Mouse (Mus musculus): Measurements from ENCODE around the gene Gm13693. TPM values are rescaled to one million over a fixed set of nuclear protein-coding genes. Genes with fewer than 3 reads are reported as not detected.
A peak's percentile ranks its signal among the peaks of the same experiment; 100 is the strongest.
"Not testable (repeated sequence)": the region's sequence is repeated elsewhere in the genome, so short reads cannot be mapped to it uniquely, and the experiment has no call there.

Gm13693 gene
- polyA plus RNA-seq (2015; fragmentation: Nextera tagmentation; extraction: Ambion mirVana), result not detected in 2 replicates

DNA sequence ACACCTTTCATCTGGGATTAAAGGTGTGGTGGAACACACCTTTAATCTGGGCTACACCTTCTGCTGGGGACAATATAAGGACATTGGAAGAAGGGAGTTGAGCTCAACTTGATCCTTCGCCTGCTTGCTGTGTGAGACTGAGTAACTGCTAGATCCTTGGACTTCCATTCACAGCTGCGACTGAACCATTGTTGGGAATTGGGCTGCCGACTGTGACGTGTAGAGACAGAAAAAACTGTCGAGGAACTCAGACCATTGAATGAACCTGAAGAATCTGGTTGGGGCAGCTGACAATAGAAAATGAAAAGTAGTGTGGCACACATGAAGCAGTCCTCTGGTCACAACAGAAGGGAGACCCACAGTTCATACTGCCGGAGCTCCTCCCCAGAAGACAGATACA is at the start of gene Gm13693:
Gene Gm13693, plus strand, starts transcription at position 301 of the 400 bp plus-strand sequence.
- not testable (repeated sequence) for H3K9ac ChIP-seq; H3K9me3 ChIP-seq; H3K36me3 ChIP-seq; H3K4me2 ChIP-seq; ATAC-seq (ENCODE audit: low read depth); H3K27me3 ChIP-seq; H3K4me3 ChIP-seq; H3K4me1 ChIP-seq (replicated peaks); H3K27ac ChIP-seq (replicated peaks)
- WGBS, result no CpG with 5 or more reads among the region's 6 CpGs

DNA sequence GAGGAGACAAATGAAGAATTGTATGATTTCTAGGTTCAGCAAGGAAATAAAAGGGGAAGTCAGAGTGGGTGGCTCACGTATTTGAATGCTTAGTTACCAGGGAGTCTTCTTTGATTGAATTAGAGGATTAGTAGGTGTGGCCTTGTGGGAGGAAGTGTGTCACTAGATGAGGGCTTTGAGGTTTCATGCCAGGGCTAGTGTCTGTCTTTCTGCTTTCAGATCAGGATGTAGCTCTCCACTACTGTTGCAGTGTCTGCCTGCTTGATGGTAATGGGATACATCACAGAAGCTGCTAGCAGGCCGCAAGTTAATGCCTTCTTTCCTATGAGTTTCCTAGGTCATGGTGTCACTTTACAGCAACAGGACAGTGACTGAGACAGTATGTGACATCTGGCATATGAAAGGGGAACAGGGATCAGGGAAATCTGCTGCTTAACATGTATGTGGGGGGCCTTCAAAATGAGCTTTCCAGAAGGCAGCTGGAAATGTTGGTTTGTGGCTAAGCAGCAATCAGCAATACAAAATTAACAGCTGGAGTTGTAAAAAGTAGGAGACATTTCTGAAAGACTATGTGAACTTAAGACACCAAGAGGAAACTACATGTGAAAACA is 31.7 kb upstream of the Gm13693 start:
- Histone ChIP-seq H3K27ac (replicated peaks) (no peak overlapping the region), H3K27me3 (no peaks in the 10 kb centered on the region), H3K4me2 (no peak overlapping the region), H3K4me1 (replicated peaks) (no peaks in the 10 kb centered on the region), H3K9ac (no peak overlapping the region), H3K36me3 (no peaks in the 10 kb centered on the region), H3K9me3 (no peaks in the 10 kb centered on the region), H3K4me3 (no peak overlapping the region)
- no peak for ATAC-seq (ENCODE audit: low read depth)
- 61% methylated on average over 2 of the region's 2 CpGs for WGBS

DNA sequence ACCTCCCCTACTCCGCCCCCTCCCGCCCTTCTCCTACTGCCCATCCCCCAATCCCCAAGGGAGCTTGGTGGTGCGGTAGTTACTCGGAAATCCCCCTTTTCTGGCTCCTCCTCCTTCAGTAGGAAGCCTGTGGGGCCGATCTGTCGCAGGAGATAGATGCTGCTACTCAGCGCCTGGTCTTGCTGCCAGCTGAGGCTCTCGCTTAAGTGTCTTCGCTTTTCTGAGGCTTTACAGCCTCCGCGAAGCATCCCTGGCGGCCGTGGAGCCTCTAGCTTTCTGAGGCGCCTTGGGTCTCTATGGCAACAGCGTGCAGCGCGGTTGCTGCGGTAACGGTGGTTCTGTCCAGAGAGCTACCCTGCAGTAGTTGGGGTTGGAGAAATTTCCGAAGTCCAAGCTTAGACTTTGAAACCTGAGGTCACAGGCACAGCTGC is 20.4 kb upstream of the Gm13693 start, which contains the start of gene Zswim2:
Gene Zswim2, minus strand, starts transcription at position 298 of the 431 bp plus-strand sequence.
- 0 out of 2 replicates have a peak within 1 kb of the TSS, but pooled peaks have one; percentile 2 for H3K9ac ChIP-seq
- H3K4me3 ChIP-seq, result peak within 1 kb of the TSS; percentile 24
- 0 out of 2 replicates have a peak within 1 kb of the TSS, but pooled peaks have one; percentile 10 for H3K27ac ChIP-seq (replicated peaks)

DNA sequence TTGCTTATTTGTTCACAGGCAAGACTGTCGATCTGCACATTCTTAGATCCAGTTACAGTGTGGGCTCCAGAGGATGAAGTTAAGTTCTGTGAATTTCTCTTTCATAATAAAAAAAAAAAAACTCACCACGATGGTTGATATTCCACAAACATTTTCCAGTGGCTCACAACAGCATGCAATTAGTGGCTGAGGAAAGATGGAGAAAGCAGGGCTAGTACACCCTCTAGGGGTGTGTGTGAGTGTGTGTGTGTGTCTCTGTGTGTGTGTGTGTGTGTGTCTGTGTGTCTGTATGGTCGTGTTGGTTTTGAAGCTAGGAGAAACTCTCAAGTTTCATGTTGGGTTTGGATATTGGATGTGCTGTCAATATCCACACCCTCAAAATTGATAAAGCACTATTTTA is 19.9 kb upstream of the Gm13693 start:
- H3K4me1 ChIP-seq (replicated peaks), result peaks cover 10% of the 10 kb centered on the region
- H3K9me3 ChIP-seq, result no peaks in the 10 kb centered on the region
- peak overlapping the region; percentile 24 for H3K4me3 ChIP-seq
- 0 out of 2 replicates have a peak overlapping the region, but pooled peaks have one; percentile 10 for H3K27ac ChIP-seq (replicated peaks)
- H3K36me3 ChIP-seq, result no peaks in the 10 kb centered on the region
- H3K4me2 ChIP-seq, result peak overlapping the region; percentile 50
- H3K27me3 ChIP-seq, result no peaks in the 10 kb centered on the region
- ATAC-seq (ENCODE audit: low read depth), result peak; percentile 75
- 46% methylated on average over 3 of the region's 3 CpGs for WGBS
- H3K9ac ChIP-seq, result no peak overlapping the region

More for the DNA sequence above, 20.4 kb upstream of the Gm13693 start, which contains the start of gene Zswim2:
- peak within 1 kb of the TSS; percentile 50 for H3K4me2 ChIP-seq
- under 1% methylated on average over 20 of the region's 20 CpGs for WGBS
- H3K36me3 ChIP-seq, result no peaks in the 10 kb centered on the region
- peak; percentile 99 for ATAC-seq (ENCODE audit: low read depth)
- H3K27me3 ChIP-seq, result no peaks in the 10 kb centered on the region
- H3K4me1 ChIP-seq (replicated peaks), result peaks cover 10% of the 10 kb centered on the region
- no peaks in the 10 kb centered on the region for H3K9me3 ChIP-seq

DNA sequence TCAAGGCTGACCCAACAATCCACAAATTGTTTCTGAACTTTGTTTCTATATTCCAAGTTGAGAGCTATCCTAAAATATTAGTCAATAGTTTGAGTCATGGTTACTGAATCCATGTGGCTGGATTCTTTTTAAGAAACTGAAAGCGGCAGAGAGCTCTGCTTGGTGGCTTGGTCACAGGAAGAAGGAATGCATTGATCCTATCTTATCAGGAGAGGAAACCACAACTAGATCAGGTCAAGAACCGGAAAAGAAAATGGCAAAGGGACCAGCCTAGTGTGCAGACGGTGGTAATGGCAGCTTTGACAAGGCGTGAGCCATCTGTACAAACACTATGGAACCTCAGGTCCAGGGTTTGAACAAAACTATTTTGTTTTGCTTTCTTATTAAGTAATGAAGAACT is 19.5 kb upstream of the Gm13693 start:
- no peak for ATAC-seq (ENCODE audit: low read depth)
- Histone ChIP-seq H3K4me2 (no peak overlapping the region; the same call in 1 of the 2 replicates), H3K36me3 (no peaks in the 10 kb centered on the region), H3K9ac (no peak overlapping the region), H3K27me3 (no peaks in the 10 kb centered on the region), H3K9me3 (no peaks in the 10 kb centered on the region), H3K4me3 (no peak overlapping the region), H3K27ac (replicated peaks) (no peak overlapping the region), H3K4me1 (replicated peaks) (peaks cover 10% of the 10 kb centered on the region)
- 74% methylated on average over 4 of the region's 4 CpGs for WGBS

DNA sequence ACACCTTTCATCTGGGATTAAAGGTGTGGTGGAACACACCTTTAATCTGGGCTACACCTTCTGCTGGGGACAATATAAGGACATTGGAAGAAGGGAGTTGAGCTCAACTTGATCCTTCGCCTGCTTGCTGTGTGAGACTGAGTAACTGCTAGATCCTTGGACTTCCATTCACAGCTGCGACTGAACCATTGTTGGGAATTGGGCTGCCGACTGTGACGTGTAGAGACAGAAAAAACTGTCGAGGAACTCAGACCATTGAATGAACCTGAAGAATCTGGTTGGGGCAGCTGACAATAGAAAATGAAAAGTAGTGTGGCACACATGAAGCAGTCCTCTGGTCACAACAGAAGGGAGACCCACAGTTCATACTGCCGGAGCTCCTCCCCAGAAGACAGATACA is 5.9 kb upstream of the Gm13693 start, which contains the start of gene Gm13698:
Gene Gm13698, plus strand, starts transcription at position 301 of the 400 bp plus-strand sequence.
- H3K4me2 ChIP-seq; ATAC-seq (ENCODE audit: low read depth); H3K4me1 ChIP-seq (replicated peaks); H3K27ac ChIP-seq (replicated peaks); H3K9me3 ChIP-seq; H3K9ac ChIP-seq; H3K36me3 ChIP-seq; H3K27me3 ChIP-seq; H3K4me3 ChIP-seq: not testable (repeated sequence)
- WGBS, result no CpG with 5 or more reads among the region's 6 CpGs

DNA sequence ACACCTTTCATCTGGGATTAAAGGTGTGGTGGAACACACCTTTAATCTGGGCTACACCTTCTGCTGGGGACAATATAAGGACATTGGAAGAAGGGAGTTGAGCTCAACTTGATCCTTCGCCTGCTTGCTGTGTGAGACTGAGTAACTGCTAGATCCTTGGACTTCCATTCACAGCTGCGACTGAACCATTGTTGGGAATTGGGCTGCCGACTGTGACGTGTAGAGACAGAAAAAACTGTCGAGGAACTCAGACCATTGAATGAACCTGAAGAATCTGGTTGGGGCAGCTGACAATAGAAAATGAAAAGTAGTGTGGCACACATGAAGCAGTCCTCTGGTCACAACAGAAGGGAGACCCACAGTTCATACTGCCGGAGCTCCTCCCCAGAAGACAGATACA is 5.7 kb downstream of the Gm13693 start, which contains the start of gene Gm13695:
Gene Gm13695, plus strand, starts transcription at position 301 of the 400 bp plus-strand sequence.
- H3K36me3 ChIP-seq; H3K27ac ChIP-seq (replicated peaks); H3K4me1 ChIP-seq (replicated peaks); ATAC-seq (ENCODE audit: low read depth); H3K4me2 ChIP-seq; H3K9me3 ChIP-seq; H3K4me3 ChIP-seq; H3K27me3 ChIP-seq; H3K9ac ChIP-seq: not testable (repeated sequence)
- no CpG with 5 or more reads among the region's 6 CpGs for WGBS

DNA sequence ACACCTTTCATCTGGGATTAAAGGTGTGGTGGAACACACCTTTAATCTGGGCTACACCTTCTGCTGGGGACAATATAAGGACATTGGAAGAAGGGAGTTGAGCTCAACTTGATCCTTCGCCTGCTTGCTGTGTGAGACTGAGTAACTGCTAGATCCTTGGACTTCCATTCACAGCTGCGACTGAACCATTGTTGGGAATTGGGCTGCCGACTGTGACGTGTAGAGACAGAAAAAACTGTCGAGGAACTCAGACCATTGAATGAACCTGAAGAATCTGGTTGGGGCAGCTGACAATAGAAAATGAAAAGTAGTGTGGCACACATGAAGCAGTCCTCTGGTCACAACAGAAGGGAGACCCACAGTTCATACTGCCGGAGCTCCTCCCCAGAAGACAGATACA is 11.5 kb downstream of the Gm13693 start, which contains the start of gene Gm13696:
Gene Gm13696, plus strand, starts transcription at position 301 of the 400 bp plus-strand sequence.
- not testable (repeated sequence) for H3K27ac ChIP-seq (replicated peaks); ATAC-seq (ENCODE audit: low read depth); H3K27me3 ChIP-seq; H3K4me3 ChIP-seq; H3K9me3 ChIP-seq; H3K4me1 ChIP-seq (replicated peaks); H3K4me2 ChIP-seq; H3K36me3 ChIP-seq; H3K9ac ChIP-seq
- no CpG with 5 or more reads among the region's 6 CpGs for WGBS

DNA sequence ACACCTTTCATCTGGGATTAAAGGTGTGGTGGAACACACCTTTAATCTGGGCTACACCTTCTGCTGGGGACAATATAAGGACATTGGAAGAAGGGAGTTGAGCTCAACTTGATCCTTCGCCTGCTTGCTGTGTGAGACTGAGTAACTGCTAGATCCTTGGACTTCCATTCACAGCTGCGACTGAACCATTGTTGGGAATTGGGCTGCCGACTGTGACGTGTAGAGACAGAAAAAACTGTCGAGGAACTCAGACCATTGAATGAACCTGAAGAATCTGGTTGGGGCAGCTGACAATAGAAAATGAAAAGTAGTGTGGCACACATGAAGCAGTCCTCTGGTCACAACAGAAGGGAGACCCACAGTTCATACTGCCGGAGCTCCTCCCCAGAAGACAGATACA is 17.3 kb downstream of the Gm13693 start, which contains the start of gene Gm13694:
Gene Gm13694, plus strand, starts transcription at position 301 of the 400 bp plus-strand sequence.
- no CpG with 5 or more reads among the region's 6 CpGs for WGBS
- H3K9me3 ChIP-seq; H3K9ac ChIP-seq; H3K27me3 ChIP-seq; ATAC-seq (ENCODE audit: low read depth); H3K4me2 ChIP-seq; H3K4me3 ChIP-seq; H3K36me3 ChIP-seq; H3K27ac ChIP-seq (replicated peaks); H3K4me1 ChIP-seq (replicated peaks): not testable (repeated sequence)

DNA sequence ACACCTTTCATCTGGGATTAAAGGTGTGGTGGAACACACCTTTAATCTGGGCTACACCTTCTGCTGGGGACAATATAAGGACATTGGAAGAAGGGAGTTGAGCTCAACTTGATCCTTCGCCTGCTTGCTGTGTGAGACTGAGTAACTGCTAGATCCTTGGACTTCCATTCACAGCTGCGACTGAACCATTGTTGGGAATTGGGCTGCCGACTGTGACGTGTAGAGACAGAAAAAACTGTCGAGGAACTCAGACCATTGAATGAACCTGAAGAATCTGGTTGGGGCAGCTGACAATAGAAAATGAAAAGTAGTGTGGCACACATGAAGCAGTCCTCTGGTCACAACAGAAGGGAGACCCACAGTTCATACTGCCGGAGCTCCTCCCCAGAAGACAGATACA is 23.1 kb downstream of the Gm13693 start, which contains the start of gene Gm13697:
Gene Gm13697, plus strand, starts transcription at position 301 of the 400 bp plus-strand sequence.
- not testable (repeated sequence) for H3K9me3 ChIP-seq; H3K4me2 ChIP-seq; H3K4me1 ChIP-seq (replicated peaks); H3K36me3 ChIP-seq; H3K27me3 ChIP-seq; H3K4me3 ChIP-seq; H3K9ac ChIP-seq; H3K27ac ChIP-seq (replicated peaks); ATAC-seq (ENCODE audit: low read depth)
- WGBS, result no CpG with 5 or more reads among the region's 6 CpGs

DNA sequence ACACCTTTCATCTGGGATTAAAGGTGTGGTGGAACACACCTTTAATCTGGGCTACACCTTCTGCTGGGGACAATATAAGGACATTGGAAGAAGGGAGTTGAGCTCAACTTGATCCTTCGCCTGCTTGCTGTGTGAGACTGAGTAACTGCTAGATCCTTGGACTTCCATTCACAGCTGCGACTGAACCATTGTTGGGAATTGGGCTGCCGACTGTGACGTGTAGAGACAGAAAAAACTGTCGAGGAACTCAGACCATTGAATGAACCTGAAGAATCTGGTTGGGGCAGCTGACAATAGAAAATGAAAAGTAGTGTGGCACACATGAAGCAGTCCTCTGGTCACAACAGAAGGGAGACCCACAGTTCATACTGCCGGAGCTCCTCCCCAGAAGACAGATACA is 28.9 kb downstream of the Gm13693 start, which contains the start of gene Gm13691:
Gene Gm13691, plus strand, starts transcription at position 301 of the 400 bp plus-strand sequence.
- not testable (repeated sequence) for ATAC-seq (ENCODE audit: low read depth); H3K4me3 ChIP-seq; H3K27ac ChIP-seq (replicated peaks); H3K9ac ChIP-seq; H3K4me2 ChIP-seq; H3K4me1 ChIP-seq (replicated peaks); H3K9me3 ChIP-seq; H3K36me3 ChIP-seq; H3K27me3 ChIP-seq
- no CpG with 5 or more reads among the region's 6 CpGs for WGBS

DNA sequence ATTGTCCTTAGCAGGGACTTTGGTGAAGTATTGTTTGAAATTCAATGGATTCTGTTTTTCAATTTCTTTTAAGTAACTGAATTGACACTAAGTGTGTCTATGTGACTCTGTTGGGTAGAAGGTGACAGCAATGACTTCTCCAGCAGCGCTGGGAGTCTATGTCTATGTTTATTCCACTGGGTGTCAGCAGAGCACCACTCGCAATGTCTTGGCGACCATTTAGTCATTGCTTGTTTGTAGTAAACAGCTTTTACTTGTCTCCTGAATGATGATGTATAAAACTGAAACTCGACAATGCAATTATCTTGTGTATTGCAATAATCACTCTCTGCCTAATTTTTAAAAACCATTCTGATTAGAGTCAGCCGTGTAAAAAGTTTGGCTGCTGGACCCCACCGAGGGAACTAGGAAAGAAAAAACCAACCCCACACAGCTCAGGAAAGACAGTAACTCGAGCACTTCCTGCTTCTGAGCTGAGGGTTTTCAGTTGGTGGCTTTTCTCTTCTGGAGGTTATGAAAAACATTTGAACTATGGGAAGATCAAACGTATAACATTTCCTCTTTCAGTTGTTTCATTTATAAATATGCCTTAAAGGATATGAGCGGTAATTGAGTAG is 32.4 kb downstream of the Gm13693 start:
- H3K9ac ChIP-seq, result not testable (repeated sequence)
- WGBS, result 73% methylated on average over 8 of the region's 9 CpGs

More for the DNA sequence above, 32.4 kb downstream of the Gm13693 start:
- not testable (repeated sequence) for ATAC-seq (ENCODE audit: low read depth); H3K4me1 ChIP-seq (replicated peaks); H3K27ac ChIP-seq (replicated peaks); H3K4me3 ChIP-seq; H3K27me3 ChIP-seq; H3K4me2 ChIP-seq; H3K36me3 ChIP-seq; H3K9me3 ChIP-seq
